Mouse (Mus musculus) T-helper 1 cell (primary cell): Measurements from ENCODE around the gene Rab3a.

Experiments
- in situ Hi-C: fragments of 300-600 bp; cut with MboI, MseI; formaldehyde crosslinking; loops from one replicate; pipeline ENCODE4 v1.15.1; 2025; ENCODE audit warnings: high pct_unique_total_duplicates

Gene Rab3a

GRCm38 (mm10) chr8:70757523-70758307, 3.2 kb downstream of the Rab3a start:
- in situ Hi-C loops = no loop called here

GRCm38 (mm10) chr8:70758308-70758615, 3.8 kb downstream of the Rab3a start:
- in situ Hi-C loops = no loop called here

DNA sequence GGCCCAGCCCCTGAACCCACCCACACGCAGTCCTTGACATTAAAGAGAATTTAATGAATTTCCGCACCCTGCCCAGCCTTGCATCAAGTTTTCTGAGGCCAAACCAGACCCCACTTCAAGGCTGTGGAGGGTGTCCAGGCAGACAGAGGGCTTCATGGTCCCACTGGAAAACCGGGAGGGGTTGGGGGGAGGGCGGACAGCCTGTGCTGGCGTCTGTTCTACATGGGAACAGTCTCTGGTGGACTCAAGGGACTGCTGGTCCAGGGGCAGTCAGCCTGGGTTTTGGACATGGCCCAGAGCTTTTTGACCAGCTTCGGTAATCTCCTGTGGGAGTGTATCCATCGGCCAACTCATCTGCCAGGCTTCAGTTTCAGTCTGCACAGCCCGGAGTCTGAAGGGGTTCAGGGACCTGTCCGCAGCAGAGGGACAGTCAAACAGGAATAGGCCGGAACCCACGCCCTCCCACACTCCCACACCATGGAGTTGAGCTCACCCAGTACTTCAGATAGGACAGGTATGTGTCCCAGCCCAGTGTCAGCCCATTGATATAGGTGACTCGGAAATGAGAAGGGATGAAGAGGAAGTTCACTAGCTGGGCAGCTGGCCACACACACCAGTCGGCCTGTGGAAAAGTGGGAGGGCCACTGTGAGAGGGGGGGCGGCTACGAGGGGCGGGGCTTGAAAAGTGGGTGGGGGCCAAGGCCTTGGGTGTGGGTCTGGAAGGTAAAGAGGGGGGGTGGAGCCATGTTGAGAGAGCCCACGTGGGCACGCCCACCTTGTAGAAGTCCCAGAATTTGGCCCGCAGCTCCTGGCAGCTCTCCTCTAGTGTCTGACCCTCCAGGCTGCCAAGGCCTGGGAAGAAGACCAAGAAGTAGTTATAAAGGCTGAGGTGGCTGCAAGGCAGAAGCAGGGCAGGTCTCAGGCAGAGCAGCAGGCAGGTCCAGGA, 4.4 kb downstream of the Rab3a start:
- in situ Hi-C loops = no loop called here

DNA sequence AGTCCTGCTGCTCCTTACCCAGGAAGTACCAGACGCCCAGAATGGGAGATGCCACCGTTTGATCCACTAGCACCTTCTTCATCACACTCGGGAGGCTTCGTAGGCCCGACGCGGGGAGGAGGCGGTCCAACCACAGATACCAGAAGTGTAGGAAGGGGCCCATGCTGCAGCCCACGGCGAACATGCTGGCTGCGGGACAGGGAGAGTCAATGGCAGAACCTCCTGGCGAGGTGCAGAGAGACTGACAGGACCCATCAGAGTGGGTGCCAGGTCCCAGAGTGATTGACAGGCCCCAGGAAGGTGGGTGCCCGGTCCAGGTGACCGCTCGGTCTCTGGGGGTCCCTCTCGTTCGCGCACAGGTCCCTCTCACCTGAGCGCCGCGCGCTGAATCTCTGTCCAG, 5.9 kb downstream of the Rab3a start:
- in situ Hi-C loops = loop anchor here (10.0 kb wide), 1 partner anchor 46 kb away; the partner anchor contains the start of gene Gm3336

GRCm38 (mm10) chr8:70760775-70761406, 6.4 kb downstream of the Rab3a start, which contains the start of gene Mpv17l2:
Gene Mpv17l2 (minus strand): TSS chr8:70760946.
- in situ Hi-C loops = loop anchor here (10.0 kb wide), 1 partner anchor 46 kb away; the partner anchor contains the start of gene Gm3336

- in situ Hi-C loops = loop anchor here (10.0 kb wide), 1 partner anchor 47 kb away; the partner anchor contains the start of gene Gm3336
Measured at GRCm38 (mm10) chr8:70762118-70762517, 7.6 kb downstream of the Rab3a start.

DNA sequence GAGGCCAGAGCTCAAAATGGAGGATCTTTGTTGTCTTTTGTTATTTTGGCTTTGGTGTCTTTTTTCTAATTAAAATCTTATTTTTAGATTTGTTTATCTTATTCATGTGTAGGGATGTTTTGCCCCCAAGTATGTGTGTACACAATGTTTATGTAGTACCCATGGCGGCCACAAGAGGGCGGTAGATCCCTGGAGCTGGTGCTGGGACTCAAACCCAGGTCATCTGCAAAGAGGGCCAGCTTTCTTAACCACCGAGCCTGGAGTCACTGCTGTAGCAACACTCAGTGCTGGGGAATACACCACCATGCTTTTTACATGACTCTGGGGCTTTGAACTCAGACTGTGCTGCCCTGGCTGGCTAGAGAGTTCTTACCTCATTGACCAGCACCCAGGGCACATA, 8.9 kb downstream of the Rab3a start:
- in situ Hi-C loops = loop anchor here (10.0 kb wide), 1 partner anchor 49 kb away; the partner anchor contains the start of gene Gm3336

- in situ Hi-C loops = loop anchor here (10.0 kb wide), 1 partner anchor 49 kb away; the partner anchor contains the start of gene Gm3336
Measured at GRCm38 (mm10) chr8:70764026-70764425, 9.5 kb downstream of the Rab3a start.

- in situ Hi-C loops = loop anchor here (10.0 kb wide), 1 partner anchor 50 kb away; the partner anchor contains the start of gene Gm3336
Measured at GRCm38 (mm10) chr8:70764676-70765075, 10.2 kb downstream of the Rab3a start.

- in situ Hi-C loops = loop anchor here (10.0 kb wide), 1 partner anchor 51 kb away; the partner anchor contains the start of gene Gm3336
Measured at GRCm38 (mm10) chr8:70765329-70765728, 10.8 kb downstream of the Rab3a start.

GRCm38 (mm10) chr8:70765838-70766570, 11.5 kb downstream of the Rab3a start:
- in situ Hi-C loops = loop anchor here (10.0 kb wide), 1 partner anchor 51 kb away; the partner anchor contains the start of gene Gm3336

DNA sequence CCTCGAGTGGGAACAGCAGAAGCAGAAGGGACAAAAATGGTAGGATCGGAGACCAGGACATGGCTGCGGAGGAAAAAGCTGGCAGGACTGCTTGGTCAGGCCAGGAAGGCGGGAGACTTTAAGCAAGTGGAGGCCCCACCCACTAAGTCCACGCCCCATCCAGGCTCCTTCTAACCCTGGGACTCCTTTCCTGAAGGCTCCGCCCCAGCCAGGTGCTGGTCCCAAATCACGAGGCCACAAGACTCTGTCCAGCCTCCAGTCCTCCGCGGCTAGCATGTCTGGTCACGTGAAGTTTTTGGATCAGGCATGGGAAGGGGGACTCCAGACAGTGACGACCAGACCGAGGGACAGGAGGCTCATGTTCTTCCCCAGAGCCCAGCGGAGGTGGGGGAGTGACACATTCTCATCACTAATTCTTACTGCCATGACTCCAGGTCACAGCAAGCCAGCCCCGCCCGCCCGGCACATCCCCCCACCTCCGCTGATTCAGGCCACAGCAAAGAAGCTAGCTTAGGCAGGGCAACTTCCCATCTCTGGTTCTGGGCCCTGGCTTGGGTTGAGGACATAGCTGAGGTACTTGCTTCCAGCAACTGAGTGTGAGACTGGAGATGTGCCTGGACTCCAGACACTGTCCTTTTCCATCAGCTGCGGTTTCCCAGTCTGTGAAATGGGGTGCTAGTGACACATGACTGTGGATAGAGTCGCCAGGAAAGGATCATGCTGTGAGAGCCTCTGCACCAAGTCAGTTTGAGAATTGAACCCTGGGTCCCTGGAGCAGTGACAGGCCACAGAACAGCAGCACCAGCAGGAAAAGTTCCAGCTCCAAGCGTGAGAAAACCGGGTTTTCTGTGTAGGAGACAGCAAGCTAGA, 12.3 kb downstream of the Rab3a start:
- in situ Hi-C loops = loop anchor here (10.0 kb wide), 1 partner anchor 52 kb away; the partner anchor contains the start of gene Gm3336

GRCm38 (mm10) chr8:70767503-70767902, 13.0 kb downstream of the Rab3a start:
- in situ Hi-C loops = loop anchor here (10.0 kb wide), 1 partner anchor 53 kb away; the partner anchor contains the start of gene Gm3336

GRCm38 (mm10) chr8:70768231-70768776, 13.8 kb downstream of the Rab3a start:
- in situ Hi-C loops = loop anchor here (10.0 kb wide), 1 partner anchor 54 kb away; the partner anchor contains the start of gene Gm3336

DNA sequence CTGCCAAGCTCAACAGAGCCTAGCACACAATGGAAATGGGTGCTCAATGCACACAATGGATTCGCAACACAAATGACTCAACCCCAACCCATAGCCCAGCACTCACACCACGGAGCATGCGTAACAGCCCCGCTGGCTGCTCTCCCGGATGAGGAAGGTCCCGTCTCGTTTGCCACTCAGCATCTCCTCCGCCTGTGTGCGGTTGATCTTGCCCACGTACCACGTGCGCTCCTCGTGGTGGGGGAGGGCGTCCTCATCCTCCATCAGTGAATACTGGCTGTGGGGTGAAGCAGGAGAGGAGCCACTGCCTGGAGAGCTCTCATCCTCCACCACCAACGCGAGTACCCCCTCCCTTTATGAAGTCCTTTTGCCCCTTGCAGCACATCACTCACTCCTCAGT, 14.5 kb downstream of the Rab3a start:
- in situ Hi-C loops = loop anchor here (10.0 kb wide), 1 partner anchor 54 kb away; the partner anchor contains the start of gene Gm3336

- in situ Hi-C loops = loop anchor here (10.0 kb wide), 1 partner anchor 55 kb away; the partner anchor contains the start of gene Gm3336
Measured at GRCm38 (mm10) chr8:70769359-70769758, 14.9 kb downstream of the Rab3a start.

DNA sequence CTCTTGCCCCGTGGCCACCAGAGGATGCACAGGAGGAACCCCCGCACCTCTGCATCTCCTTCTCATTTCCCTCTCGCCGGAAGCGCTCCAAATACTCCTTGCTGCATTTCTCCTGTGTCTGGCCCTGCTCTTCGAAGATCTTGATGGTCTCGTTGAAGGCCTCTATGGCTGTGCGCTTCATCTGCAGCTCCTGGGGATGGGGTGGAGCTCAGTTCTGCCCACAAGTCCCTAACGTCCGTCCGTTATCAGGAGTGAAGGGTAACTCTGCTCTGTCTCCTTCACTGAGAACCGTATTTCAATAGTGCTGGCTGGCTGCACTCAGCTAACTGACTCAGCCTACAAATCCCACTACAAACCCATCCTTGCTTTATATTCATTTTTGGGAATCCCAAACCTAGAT, 15.4 kb downstream of the Rab3a start:
- in situ Hi-C loops = loop anchor here (10.0 kb wide), 1 partner anchor 55 kb away; the partner anchor contains the start of gene Gm3336

DNA sequence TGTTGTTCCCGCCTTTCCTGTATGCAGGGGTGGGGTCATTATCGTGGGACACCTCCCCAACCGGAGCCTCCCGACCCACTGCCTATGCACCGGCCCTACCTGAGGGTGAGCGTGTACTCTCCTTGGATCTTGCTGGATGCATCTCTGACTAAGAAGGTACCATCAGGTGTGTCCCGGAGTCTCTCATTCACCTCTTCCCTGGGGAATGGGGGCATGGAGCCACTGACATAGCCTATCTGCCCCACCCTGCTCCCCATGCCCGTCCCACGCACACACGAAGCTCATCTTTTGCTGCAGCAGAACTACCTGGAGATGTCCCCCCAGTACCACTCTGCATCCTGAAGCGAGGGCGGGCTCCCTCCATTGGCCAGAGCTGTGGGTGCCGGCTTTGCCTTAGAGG, 16.3 kb downstream of the Rab3a start:
- in situ Hi-C loops = no loop called here

DNA sequence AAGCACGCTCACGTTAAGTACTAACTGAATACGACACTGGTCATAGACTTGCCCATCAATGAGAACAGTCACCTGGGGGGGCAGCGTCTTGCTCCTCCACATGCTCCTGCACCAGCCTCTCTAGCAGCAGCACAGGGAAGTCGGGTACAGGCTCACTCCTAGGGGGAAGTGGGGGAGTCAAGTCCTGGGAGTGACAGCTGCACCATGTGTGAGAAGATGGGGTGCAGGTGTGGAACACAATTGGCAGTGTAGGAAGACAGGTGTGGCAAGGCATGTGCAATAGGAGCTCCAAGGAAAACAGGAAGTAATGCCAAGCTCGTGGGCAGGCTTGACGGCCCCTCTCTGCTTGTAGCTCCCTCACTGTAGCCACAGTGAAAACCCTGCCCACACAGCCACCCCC, 16.7 kb downstream of the Rab3a start:
- in situ Hi-C loops = no loop called here
